Mouse (Mus musculus): ENCODE measurements around the gene Foxm1. TPM values are rescaled to one million over a fixed set of nuclear protein-coding genes. Genes with fewer than 3 reads are reported as not detected.

Foxm1 gene
- total RNA-seq, 2 experiments from 2014 or later, result 1.8 to 3.5 TPM

DNA sequence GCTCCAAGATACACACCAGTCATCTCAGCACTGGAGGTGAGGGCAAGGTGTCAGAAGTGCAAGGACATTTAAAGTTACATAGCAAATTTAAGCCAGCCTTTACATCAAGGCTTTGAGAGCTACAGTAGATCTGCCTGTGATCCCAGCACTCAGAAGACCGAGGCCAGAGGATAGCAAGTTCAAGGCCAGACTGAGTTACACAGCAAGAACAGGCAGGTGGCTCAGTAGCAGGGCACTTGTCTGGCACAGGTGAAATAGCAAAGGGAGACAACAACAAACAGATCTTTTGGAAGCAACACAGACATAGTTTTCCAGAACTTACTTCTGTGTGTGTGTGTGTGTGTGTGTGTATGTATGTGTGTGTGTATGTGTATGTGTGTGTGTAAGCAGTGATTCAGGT, 55.3 kb downstream of the Foxm1 start:
- Histone ChIP-seq H3K27ac (no peak overlapping the region), H3K4me3 (no peak overlapping the region)
- no peak for TF ChIP-seq CTCF (conservative IDR thresholded peaks at IDR 0.05)
- no peak for DNase-seq (ENCODE audit: low spot score in 2 of 2)

DNA sequence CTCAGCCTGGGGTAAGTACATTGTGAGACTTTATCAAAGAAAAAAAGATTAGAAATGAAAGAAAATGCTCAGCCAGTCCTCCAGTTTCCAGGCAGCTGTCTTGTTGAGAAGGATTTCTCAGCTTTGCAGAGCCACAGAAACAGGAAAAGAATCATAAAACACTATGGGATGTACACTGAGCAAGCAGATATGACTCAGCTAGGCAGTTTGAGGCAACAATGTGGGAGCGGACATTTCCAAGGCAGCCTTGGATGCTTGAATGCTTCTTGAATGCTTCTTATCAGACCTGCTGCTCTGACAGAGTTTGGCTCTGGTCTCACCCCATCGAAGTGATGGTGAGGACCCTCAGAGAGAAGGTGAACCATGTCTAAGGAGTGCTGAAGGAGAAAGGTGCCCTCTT, 58.3 kb downstream of the Foxm1 start:
- H3K27ac ChIP-seq, result peak overlapping the region; percentile 70

DNA sequence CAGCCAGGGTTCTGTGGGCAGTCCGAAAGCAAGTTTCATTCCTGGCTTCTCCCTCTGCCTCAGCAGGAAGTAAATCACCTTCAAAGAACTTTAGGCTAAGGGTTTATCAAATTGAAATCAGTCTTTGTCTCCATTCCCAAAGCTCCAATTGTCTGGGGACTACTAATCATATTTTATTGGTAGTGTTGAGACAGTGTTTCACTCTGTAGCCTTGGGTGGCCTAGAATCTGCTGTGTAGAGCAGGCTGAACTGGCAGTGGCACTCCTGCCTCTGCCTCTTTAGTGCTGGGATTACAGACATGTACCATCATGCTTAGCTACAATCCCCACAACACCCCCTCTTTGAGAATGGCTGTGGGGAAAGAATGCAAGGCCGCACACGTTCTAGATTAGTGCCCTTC, 58.7 kb downstream of the Foxm1 start:
- no peak for DNase-seq (ENCODE audit: low spot score in 2 of 2)
- Histone ChIP-seq H3K4me3 (no peak overlapping the region), H3K27ac (peak overlapping the region; percentile 70)
- no peak for TF ChIP-seq CTCF (conservative IDR thresholded peaks at IDR 0.05)

More for the DNA sequence above, 58.3 kb downstream of the Foxm1 start:
- DNase-seq (ENCODE audit: low spot score in 2 of 2), result no peak
- no peak for TF ChIP-seq CTCF (conservative IDR thresholded peaks at IDR 0.05)
- no peak overlapping the region for H3K4me3 ChIP-seq

GRCm38 (mm10) chr6:128423496-128424268, 60.9 kb downstream of the Foxm1 start:
- Histone ChIP-seq H3K27ac (peak overlapping the region; percentile 99), H3K4me3 (peak overlapping the region; percentile 85)
- DNase-seq (ENCODE audit: low spot score in 2 of 2), result no peak
- no peak for TF ChIP-seq CTCF (conservative IDR thresholded peaks at IDR 0.05)

- peak within 1 kb of the TSS; percentile 85 for H3K4me3 ChIP-seq
- no peak for TF ChIP-seq CTCF (conservative IDR thresholded peaks at IDR 0.05)
- DNase-seq (ENCODE audit: low spot score in 2 of 2), result peak; percentile 95 to 96
- peak within 1 kb of the TSS; percentile 99 for H3K27ac ChIP-seq
These were observed 61.7 kb downstream of the Foxm1 start, which contains the start of gene Itfg2 for GRCm38 (mm10) chr6:128424269-128425019. Gene Itfg2 (minus strand): TSS chr6:128424931.

DNA sequence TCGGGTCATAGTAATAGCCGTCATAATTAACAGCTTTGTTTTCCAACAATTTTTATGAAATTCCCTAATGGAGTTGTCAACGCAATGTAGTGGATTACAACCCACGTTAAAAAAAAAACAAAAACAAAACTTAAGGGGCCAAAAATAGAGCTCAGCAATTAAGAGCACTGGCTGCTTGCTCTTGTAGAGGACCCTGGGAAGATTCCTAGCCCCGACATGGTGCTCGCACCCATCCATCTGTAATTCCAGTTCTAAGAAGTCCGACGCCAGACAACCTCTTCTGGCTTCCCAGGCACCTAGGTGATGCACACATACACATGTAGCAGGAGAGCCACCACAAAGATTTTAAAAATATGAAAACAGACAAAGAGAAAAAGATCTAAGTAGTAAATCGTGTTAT, 62.3 kb downstream of the Foxm1 start:
- Histone ChIP-seq H3K27ac (peak overlapping the region; percentile 99), H3K4me3 (peak overlapping the region; percentile 85)
- DNase-seq (ENCODE audit: low spot score in 2 of 2), result no peak
- no peak for TF ChIP-seq CTCF (conservative IDR thresholded peaks at IDR 0.05)

Other genes starting within 250 kb of the Foxm1 start
- 10 to 100 TPM; 42.2 to 45.6 TPM for gene Tspan9, start 219.4 kb upstream of the Foxm1 start, total RNA-seq (2021)
- gene Tead4, start 62.1 kb upstream of the Foxm1 start, total RNA-seq (2021), result under 1 TPM; 0.86 to 0.87 TPM
- gene Tulp3, start 7.1 kb upstream of the Foxm1 start, total RNA-seq (2021), result 10 to 100 TPM; 23.1 to 24.8 TPM
- gene Rhno1, start 56 bp upstream of the Foxm1 start, total RNA-seq (2021), result 10 to 100 TPM; 18.2 to 18.3 TPM
- 1 to 10 TPM; 1.3 to 1.5 TPM for gene Tex52, start 12.5 kb downstream of the Foxm1 start, total RNA-seq (2021)
- not detected for gene Gm44596, start 12.5 kb downstream of the Foxm1 start, total RNA-seq (2021)
- gene Nrip2, start 36.3 kb downstream of the Foxm1 start, total RNA-seq (2021), result 10 to 100 TPM; 18.4 to 20.3 TPM
- 10 to 100 TPM; 23.8 to 28.6 TPM for gene Itfg2, start 62.0 kb downstream of the Foxm1 start, total RNA-seq (2021)
- 100 to 1,000 TPM; 105 to 115 TPM for gene Fkbp4, start 75.7 kb downstream of the Foxm1 start, total RNA-seq (2021)
- not detected for gene Pzp, start 163.8 kb downstream of the Foxm1 start, total RNA-seq (2021)
- 10 to 100 TPM in 1 of 2 experiments, 1 to 10 TPM in 1; 9.8 to 10.4 TPM for gene A2ml1, start 218.6 kb downstream of the Foxm1 start, total RNA-seq (2021)